Mouse (Mus musculus) cerebellum, adult 18-20 months (tissue): ENCODE measurements around the gene Pnrc1.
A peak's percentile ranks its signal among the peaks of the same experiment; 100 is the strongest.
"Not testable (repeated sequence)": the region's sequence is repeated elsewhere in the genome, so short reads cannot be mapped to it uniquely, and the experiment has no call there.

ENCODE experiments used
- DNase-seq, 2 experiments: peaks; one replicate each; pipeline ENCODE4 v3.0.0; 2021

Gene Pnrc1

DNA sequence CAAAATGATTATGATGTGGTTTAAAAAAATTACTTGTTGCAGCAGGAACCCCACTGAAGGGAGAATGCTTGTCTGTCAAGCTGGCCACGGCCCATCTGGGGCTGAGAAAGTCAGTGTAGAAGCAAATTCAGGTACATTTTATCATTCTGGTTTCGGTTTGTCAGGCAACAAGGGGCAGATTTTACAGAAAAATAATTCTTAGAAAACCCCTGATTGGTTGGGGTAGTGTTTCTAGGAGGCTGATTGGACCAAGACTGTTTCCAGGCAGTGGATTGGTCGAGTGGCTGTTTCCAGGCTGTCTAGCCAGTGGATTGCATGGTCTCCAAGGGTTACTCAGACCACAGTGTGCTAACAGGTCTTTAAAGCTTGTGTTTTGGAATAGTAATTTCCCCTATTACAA, at the start of gene Pnrc1:
Gene Pnrc1 (minus strand): TSS at position 162 of the 400 bp plus-strand sequence.
- peak in 1 of 2 experiments; percentile 9 for DNase-seq

DNA sequence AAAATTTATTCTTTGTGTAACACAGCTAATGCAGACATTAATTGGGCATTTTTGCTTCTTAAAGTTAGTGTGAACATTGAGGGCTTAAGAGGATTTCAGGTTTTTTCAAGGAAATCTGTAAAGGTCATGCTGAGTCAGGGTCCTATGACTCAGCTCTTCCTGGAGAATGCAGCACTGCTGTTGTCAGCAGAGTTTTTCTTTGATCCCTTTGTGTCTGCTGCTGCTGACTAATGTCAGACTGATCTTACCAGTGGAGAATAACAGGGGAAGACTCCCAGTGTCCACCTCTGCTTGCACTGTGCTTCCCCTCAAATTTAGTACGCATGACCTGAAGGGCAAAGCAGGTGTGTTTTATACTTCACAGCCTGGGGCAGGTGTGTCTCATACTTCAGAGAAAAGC, 48.0 kb upstream of the Pnrc1 start:
- DNase-seq = no peak

DNA sequence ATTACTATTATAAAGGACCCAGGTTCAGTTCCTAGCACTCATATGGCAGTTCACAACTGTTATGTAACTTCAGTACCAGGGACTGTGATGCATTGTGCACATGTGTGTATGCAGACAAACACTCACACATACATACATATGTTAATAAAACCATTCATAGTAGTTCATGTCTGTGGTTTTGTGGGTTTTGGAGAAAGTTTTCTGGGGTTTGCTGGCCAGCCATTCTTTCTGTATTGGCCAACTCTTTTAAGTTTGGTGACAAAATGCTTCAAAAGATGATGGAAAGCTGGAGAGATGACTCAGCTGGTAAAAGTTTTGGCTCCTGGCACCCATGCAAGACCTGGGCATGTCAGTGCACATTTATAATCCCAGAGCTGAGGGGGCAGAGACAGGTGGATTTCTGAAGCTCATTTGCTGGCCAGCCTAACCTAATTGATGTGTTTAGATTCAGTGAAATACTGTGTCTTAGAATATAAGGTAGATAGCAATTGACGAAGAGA, 43.0 kb upstream of the Pnrc1 start:
- no peak for DNase-seq

DNA sequence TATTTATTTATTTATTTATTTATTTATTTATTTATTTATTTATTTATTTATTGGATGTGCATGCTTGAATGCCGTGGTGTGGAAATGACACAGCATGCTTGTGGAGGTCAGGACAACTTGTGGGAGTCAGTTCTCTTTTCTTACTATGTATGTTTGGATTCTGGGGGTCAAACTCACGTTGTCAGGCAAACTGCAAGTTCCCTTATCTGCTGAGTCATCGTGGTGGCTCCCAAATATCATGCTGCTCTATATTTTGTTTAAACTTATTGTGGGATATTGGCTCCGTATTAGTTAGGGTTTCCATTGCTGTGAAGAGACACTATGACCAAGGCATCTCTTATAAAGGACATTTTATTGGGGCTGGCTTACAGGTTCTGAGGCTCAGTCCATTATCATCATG, 41.2 kb upstream of the Pnrc1 start:
- no peak for DNase-seq

DNA sequence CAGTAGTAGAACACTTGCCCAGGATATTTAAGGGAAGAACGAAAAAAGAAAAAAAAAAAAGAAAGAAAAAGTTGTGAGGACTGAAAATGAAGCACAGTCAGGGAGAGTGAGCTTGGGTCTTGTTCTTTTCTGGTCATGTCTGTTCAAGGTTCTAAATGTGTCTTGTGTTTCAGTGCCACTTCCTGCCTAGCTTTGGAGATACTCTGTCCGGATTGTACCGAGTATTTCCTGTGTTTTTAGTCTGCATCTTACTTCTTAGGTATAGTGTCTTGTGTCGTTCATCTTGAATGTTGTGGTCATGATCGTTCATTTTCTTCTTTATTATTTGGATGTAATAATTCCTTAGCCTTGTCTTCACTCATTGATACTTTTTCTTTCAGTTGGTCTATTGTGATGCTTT, 25.9 kb upstream of the Pnrc1 start:
- no peak for DNase-seq

DNA sequence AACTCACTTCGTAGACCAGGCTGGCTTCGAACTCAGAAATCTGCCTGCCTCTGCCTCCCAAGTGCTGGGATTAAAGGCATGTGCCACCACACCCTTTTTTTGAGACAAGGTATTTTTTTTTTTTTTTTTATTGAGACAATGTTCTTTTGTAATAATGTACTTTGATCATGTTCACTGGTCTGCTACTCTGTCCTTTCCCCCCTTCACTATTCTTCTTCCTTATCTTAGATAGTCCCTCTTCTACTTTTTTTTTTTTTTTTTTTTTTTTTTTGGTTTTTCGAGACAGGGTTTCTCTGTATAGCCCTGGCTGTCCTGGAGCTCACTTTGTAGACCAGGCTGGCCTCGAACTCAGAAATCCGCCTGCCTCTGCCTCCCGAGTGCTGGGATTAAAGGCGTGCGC, 24.2 kb upstream of the Pnrc1 start:
- not testable (repeated sequence) for DNase-seq

DNA sequence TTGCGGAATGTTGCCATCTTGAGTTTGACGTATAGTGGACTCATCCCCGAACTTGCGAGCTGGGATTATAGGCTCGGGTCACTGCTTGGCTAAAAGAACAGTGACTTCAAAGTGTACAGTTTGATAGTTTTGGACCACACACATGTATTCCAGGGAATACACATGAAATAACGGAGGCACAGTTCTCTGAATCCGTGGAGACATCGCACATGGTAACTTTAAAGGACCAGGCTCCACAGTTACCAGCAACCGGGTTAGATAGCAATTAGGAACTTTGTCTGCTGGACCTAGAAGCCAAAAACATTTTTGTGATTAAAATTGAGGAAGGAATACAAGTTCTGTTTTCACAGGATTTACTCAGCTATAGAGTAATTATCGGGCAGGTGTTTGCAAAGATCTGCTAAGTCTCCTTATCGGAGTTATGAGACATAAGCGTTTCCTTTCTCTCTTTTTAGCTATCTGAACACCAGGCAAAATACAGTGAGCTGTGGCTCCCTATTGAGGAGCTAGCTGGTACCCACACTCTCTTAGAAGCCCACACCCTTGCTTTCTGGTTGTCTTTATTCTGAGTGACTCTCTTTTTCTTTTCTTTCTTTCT, 21.0 kb upstream of the Pnrc1 start:
- DNase-seq = no peak

DNA sequence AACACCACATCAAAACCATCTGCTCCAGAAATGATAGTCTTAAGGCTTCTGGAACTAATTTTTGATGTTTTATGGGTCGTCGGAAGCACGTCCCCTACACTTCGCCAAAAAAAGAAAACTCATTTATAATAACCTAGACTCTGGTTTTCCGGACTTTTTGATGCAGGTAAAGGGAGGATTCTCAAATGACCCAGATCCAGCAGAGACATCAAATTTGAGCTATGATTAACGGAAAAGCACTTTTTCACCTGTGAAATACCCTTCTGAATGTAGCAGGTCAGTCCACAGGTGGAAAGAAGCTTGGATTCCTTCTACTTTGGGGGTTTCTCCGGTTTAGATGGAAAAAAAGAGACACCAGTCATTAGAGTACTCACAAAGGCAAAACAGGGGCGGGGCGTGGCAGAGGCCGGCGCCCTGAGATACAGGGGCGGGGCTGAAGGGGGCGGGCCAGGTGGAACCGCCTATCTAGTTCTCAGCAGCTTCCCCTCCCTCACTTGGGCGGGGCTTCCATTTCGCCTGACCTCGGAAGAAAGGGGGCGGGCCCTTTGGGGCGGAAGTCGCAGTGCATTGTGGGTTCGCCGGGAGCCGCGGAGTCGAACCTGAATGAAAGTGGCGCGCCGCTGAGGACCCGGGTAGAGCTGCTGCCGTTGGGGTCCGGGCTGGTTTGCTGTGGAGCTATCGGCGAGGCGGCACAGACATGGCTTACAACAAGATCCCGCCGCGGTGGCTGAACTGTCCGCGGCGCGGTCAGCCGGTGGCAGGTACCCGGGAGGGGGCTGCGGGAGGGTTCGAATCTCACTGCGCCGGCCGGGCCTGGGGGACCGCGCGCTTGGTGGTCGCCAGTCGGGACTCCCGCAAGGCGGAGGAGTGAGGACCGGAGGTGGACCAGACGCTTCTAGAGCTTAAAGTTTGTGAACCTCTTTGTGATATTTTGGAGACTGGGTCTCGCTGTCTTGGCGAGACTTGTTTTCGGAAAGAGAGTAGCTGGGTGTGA, 20.1 kb upstream of the Pnrc1 start, which contains the start of gene Rngtt:
Gene Rngtt (plus strand): TSS at position 548 of the 994 bp plus-strand sequence.
- peak; percentile 95 to 97 for DNase-seq

DNA sequence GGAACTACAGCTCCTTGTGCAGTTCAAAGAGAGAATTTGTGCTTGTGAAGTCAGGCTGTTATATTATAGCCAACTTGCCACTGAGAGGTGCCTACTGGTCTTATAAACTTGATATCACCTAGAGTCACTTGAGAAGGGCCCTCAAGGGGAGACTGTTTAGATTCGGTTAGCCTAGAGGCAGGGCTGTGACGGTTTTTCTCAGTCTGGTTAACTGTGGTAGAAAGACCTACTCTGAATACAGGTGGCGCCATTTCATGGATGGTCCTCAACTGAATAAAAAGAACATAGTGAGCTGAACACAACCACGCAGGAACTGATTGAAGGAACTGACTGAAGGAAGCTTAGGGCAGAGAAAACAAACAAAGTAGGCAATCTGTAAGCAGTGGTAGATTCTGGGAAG, 17.2 kb upstream of the Pnrc1 start:
- DNase-seq = no peak

DNA sequence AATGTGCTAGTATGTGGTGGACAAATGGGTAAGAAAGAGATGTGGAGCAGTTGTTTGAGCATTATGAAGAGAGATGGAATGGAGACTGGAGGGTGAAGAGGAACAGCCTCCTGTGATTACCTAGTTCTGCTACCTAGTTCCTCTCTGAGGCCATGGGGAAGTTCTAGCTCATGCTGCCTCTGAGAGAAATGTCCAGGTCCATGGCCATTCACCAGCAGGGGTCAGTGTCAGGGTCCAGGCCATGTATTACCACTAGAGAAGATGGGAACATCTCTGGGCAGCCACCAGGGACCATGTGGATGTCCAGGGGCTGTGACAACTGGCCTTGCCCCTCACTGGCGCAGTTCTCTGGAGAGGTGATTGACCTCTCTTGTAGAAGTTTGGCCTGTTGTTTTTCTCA, 13.1 kb upstream of the Pnrc1 start:
- DNase-seq = no peak

DNA sequence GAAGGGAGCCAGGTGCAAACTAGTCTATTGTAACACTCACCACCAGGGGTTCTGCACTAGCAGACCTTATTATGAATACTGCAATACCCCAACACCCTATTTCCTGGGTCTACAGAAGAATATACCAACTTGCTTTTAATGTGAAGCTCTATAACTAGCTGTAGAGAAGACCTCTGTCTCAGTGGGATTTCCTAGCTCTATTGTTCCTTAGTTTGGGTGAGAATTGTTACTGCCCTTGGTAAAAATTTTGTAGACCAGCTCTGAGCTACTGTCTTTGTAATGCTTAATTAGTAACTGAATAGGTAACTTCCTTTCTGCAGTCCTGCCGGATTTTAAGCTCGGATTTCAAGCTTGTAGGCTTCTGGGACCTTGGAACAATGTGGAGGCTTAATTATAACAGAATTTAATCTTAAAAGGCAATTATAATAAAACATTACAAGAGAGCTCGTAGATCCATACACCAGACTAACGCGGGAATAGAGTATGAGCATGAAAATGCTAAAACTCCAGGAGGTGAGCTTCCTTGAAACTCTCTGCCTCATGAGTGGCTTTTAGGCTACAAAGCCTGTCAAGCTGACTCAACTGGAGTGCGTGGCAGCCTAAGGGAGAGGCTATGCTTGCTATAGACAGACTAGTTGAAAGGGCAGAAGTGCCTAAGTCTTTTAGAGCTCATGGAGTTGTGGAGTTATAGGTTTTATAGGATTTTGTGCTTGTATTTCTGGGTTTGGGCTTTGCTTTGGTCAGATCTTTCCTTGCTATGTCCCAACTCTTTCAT, 11.1 kb upstream of the Pnrc1 start:
- not testable (repeated sequence) for DNase-seq

DNA sequence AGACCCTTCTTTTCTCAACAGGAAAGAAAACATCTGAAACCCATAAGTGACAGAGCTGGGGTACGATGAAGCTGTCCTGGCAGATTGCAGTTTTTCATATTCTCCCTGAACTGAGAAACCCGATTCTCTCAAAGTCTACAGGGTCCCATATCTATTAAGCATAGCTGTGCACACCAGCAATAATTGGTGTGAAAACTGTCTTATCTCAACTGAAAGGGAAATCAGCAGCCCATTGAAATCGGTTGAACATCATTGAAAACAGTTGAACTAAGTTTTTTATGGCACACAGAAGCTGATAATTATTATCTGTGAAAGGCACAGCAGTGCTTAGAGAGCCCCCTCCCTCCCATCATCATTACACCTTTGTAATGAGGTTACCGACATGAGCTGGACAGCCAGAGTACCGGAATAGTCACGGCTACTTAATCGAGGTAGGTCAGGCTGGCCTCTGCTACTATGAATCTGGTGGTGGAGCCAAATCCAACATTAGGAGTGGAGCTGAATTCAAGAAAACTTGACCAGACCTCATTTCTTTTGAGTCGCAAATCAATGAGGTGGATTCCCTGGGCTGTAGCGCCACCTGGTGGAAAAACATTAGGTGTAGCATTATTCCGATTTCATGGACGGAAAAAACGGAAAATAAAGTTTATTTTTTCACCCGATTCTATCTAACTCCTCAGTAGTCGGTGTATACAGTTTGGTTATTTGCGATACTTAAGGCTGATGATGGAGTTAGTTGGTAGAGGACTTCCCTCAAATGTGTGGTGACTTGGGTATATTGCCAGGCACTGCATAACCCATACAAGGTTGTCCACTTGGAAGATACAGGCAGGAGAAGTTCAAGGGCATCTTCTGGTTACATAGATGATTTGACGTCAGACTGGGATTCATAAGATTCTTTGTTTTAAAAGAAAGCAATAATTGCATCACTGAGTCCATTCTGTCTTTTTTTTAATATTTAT, 2.7 kb upstream of the Pnrc1 start:
- peak; percentile 74 to 77 for DNase-seq

DNA sequence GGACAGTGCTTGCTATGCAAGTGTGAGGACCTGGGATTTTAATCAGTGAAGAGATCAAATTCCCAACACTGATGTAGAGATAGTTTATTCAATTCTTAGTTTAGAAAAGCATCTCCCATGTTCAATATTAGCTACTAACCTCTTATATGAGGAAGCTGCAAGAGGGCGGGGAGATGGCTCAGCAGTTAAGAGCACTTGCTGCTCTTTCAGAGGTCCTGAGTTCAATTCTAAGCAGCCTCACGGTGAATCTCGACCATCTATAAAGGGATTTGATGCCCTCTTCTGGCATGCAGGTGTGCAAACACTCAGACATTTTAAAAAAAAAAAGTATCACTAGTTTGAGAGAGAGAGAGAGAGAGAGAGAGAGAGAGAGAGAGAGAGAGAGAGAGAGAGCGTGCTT, 915 bp upstream of the Pnrc1 start:
- no peak for DNase-seq

DNA sequence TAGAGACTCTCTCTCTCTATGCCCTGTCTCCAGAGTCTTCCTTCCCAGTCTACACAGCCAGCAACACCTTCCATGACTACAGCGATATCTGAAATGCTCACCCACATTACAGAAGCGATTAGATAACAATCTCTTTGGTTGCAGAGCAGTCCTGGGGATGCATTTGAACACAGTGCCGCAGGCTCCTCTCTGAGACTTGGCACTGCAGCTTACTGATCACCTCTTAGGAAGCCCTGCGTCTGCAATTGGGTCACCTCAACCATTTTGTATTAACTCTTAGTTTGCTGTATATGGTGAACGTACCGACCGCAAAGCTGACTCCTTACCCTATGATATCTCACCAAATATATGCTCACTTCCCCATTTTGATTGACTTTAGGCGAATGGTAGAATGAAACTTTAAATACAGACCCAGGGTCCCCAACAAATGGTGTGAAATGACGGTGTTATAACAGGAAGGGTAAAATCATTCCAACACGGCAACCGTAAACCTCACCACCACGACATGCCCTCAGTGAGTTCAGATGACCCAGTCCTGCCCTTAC, 785 bp downstream of the Pnrc1 start:
- DNase-seq = no peak

DNA sequence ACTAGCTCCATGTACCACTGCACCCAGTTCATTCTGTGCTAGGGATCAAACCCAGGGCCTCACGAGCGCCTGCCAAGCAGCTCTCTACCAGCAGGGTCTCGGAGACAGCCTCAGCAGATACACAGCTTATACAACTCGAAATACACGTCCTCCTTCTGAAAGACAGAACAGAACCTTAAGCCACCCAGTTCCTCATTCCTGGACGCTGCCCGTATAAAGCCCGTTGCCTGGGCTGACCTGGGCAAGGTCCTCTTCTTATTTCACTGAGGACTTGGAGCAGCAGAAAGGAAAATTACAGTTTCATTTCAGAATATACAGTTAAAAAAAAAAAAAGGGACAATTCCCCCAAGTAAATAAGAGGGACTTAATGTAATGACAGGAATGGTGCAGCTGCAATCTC, 4.5 kb downstream of the Pnrc1 start:
- no peak for DNase-seq

DNA sequence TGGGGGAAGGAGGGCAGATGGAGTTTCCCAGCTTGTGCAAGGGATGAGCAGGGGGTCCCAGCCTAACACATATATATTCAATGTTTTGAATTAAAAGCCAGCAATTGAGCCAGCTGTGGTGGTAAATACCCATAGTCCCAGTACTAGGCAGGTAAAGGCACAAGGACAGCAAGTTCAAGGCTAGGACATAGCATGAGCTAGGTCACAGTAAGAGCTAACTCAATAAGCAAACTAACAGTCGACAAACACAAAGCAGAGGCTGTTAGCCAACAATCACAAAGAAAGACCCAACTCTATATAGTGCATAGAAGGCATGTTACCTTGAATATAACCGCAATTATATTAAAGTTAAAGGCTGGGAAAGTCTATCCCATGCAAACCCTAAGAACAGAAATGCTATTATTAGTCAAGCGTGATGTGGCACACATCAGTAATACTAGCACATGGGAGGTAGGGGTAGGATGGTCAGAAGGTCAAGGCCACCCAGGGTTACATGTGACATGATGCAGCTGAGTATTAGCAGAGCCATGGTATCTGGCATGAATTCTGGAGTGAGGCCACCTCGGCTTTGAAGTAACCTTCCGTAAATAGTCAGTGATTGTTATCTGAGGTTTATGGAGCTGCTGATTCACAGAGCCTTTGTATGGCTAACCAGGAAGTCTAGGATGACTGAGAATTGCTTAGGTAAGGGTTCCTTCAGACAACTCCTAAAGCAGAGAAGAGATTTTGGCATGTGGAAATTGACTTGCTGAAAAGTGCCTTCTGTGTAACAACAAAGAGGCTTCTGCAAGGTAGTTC, 5.7 kb downstream of the Pnrc1 start:
- no peak for DNase-seq

DNA sequence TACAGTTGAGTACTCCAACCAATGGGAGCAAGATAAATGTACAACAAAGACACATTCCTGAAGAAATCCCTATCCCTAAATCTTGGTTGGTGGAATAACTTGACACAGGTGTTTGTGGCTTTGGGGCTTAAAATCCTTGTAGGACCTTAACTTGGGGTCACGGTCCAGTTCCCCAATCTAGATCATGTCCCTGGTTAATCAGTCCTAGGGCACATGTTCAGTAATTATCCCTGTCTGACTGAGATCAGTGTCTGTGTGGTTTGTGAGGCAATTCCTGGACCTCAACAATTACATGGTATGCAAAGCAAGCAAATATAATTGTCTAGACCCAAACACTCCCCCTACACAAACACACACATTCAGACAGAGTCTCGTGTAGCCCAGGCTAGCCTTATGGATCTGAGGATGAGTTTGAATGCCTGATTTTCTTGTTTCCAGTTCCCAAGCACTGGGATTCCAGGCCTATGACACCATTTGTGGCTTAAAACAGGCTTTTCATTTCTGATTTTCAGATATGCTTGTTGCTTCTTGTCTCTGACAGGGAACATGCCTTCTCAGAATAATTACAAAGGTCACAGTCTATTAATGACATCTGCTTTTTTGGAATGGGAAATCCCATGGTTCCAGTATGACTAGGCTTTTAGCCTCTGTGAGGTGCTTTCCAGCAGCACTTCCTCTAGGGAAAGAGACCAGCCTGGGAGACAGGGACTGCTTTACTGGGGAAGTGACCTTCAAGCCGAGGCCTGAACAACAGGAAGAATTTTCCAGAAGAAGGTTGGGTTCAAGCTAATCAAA, 7.9 kb downstream of the Pnrc1 start:
- no peak for DNase-seq

DNA sequence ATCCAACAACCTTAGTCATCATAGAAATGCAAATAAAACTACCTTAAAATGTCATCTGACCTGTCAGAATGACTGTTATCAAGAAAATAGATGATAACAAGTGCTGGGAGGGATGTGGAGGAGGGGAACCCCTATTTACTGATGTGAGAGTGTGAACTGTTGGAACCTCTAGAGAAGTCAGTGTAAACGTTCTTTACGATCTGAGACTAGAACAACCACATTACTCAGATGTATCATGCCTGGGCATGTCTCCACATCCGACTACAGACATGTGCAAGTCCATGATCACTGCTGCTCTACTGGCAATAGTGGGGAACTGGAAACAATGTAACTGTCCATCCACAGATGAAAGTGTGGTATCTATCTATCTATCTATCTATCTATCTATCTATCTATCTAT, 16.5 kb downstream of the Pnrc1 start:
- DNase-seq = no peak

DNA sequence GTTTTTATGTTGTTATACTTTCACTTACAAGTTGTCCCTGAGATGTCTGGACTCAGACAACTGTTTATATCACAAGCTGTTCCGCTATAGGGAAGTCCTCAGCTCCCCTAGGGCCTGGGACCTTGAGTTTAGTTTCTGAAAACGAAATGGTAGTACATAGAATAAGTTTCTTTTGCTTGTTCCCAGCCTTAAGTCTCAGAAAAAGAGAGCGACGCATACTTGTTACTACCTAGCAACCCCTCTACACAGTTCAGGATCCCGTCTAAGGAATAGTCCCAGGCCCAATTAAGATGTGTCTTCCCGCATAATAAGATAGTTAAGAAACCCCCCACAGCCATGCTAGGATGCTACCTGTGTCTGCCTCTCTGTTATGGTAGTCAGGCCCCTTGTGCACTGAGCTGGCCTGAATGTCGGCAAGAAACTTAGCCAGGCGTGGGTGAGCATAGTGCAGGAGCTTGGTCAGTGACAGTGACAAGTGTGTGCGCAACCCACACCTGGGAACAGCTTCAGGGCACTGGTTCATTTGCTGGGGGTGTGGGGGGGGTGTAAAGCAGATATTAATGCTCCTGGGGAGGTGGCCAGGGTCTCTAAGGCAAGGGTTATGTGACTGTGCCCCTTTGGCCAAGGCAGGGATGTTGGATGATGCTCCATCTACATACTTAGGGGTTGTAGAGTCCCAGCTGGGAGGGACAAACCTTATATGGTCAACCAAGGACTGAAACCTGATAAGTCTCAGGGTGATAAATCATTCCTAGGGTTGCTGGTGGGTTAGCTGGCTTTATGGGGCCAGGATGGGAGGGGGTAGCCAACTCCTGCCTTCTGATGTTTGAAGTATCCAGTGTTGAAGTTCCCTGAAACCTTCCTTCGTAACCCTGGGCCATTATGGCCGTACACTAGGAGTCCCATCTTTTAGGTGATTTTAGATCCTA, 19.3 kb downstream of the Pnrc1 start:
- no peak for DNase-seq
